Mouse (Mus musculus) forebrain, embryonic 10.5 days (tissue): ENCODE data around the gene Slc7a1. TPM values are rescaled to one million over a fixed set of nuclear protein-coding genes. Genes with fewer than 3 reads are reported as not detected.

Experiments used
- DNase-seq: peaks from one replicate; pipeline ENCODE4 v3.0.0-alpha.2; 2017; ENCODE audit warnings: low spot score; ENCODE audit errors: extremely low spot score
- H3K27ac ChIP-seq: fragments of 300-500 bp; sonication (generic); 2 replicates; pipeline ENCODE4 v1.5.1; 2016; ENCODE audit warnings: mild to moderate bottlenecking
- H3K27me3 ChIP-seq: fragments of 300-500 bp; sonication (generic); 2 replicates; pipeline ENCODE4 v1.6.1; 2016; ENCODE audit warnings: mild to moderate bottlenecking; ENCODE audit not compliant: poor library complexity, severe bottlenecking
- H3K36me3 ChIP-seq: fragments of 300-500 bp; sonication (generic); replicated peaks from 2 replicates; pipeline ENCODE4 v1.6.1; 2016; ENCODE audit warnings: mild to moderate bottlenecking, moderate library complexity
- H3K4me1 ChIP-seq: fragments of 300-500 bp; sonication (generic); 2 replicates; pipeline ENCODE4 v1.6.1; 2016
- H3K4me3 ChIP-seq: fragments of 300-500 bp; sonication (generic); 2 replicates; pipeline ENCODE4 v1.5.1; 2016; ENCODE audit warnings: mild to moderate bottlenecking, moderate library complexity
- H3K9me3 ChIP-seq: fragments of 300-500 bp; sonication (generic); 2 replicates; pipeline ENCODE4 v1.6.1; 2016; ENCODE audit warnings: mild to moderate bottlenecking, moderate library complexity
- WGBS: fragments of 180-500 bp; shearing (Covaris S2); methylation state at CpG from one replicate; pipeline ENCODE4 v1.1.7; 2016; 5-methylcytosine and 5-hydroxymethylcytosine counted together
- polyA plus RNA-seq: library from polyadenylated mRNA; unstranded; fragments of >200 nt; fragmentation: Nextera tagmentation; extraction: Ambion mirVana; gene quantifications from 2 replicates; pipeline ENCODE4 v1.2.1, GENCODE M21; 2016

Slc7a1 gene
- polyA plus RNA-seq, 1 experiment from 2014 or later: 17.6 TPM

GRCm38 (mm10) chr5:148359131-148359530, 40.6 kb downstream of the Slc7a1 start:
- H3K27me3 ChIP-seq: no peaks in the 10 kb centered on the region
- H3K27ac ChIP-seq: no peak overlapping the region
- peaks cover 33% of the 10 kb centered on the region for H3K36me3 ChIP-seq
- no peak overlapping the region for H3K4me3 ChIP-seq
- no peaks in the 10 kb centered on the region for H3K9me3 ChIP-seq
- peaks cover 22% of the 10 kb centered on the region for H3K4me1 ChIP-seq
- DNase-seq: no peak
- 94% methylated on average over 11 of the region's 11 CpGs for WGBS

- DNase-seq: no peak
- no peaks in the 10 kb centered on the region for H3K9me3 ChIP-seq
- H3K4me1 ChIP-seq: peaks cover 14% of the 10 kb centered on the region
- H3K36me3 ChIP-seq: peaks cover 23% of the 10 kb centered on the region
- 94% methylated on average over 6 of the region's 6 CpGs for WGBS
- no peaks in the 10 kb centered on the region for H3K27me3 ChIP-seq
- no peak overlapping the region for H3K4me3 ChIP-seq
- H3K27ac ChIP-seq: no peak overlapping the region
Observed at GRCm38 (mm10) chr5:148357168-148357567, 42.5 kb downstream of the Slc7a1 start.

GRCm38 (mm10) chr5:148355822-148356221, 43.9 kb downstream of the Slc7a1 start:
- Histone ChIP-seq H3K4me3 (no peak overlapping the region), H3K4me1 (peaks cover under 1% of the 10 kb centered on the region; the same call in 1 of the 2 replicates), H3K9me3 (no peaks in the 10 kb centered on the region), H3K27me3 (no peaks in the 10 kb centered on the region), H3K27ac (no peak overlapping the region), H3K36me3 (peaks cover 36% of the 10 kb centered on the region)
- no peak for DNase-seq
- 85% methylated on average over 3 of the region's 3 CpGs for WGBS

GRCm38 (mm10) chr5:148354536-148354935, 45.2 kb downstream of the Slc7a1 start:
- Histone ChIP-seq H3K27ac (no peak overlapping the region), H3K36me3 (peaks cover 36% of the 10 kb centered on the region), H3K27me3 (no peaks in the 10 kb centered on the region), H3K4me3 (no peak overlapping the region), H3K9me3 (no peaks in the 10 kb centered on the region), H3K4me1 (no peaks in the 10 kb centered on the region)
- 76% methylated on average over 8 of the region's 8 CpGs for WGBS
- DNase-seq: no peak

GRCm38 (mm10) chr5:148353429-148353828, 46.3 kb downstream of the Slc7a1 start:
- Histone ChIP-seq H3K27me3 (no peaks in the 10 kb centered on the region), H3K27ac (no peak overlapping the region), H3K9me3 (no peaks in the 10 kb centered on the region), H3K36me3 (peaks cover 29% of the 10 kb centered on the region), H3K4me3 (no peak overlapping the region), H3K4me1 (no peaks in the 10 kb centered on the region)
- 90% methylated on average over 16 of the region's 16 CpGs for WGBS
- no peak for DNase-seq

DNA sequence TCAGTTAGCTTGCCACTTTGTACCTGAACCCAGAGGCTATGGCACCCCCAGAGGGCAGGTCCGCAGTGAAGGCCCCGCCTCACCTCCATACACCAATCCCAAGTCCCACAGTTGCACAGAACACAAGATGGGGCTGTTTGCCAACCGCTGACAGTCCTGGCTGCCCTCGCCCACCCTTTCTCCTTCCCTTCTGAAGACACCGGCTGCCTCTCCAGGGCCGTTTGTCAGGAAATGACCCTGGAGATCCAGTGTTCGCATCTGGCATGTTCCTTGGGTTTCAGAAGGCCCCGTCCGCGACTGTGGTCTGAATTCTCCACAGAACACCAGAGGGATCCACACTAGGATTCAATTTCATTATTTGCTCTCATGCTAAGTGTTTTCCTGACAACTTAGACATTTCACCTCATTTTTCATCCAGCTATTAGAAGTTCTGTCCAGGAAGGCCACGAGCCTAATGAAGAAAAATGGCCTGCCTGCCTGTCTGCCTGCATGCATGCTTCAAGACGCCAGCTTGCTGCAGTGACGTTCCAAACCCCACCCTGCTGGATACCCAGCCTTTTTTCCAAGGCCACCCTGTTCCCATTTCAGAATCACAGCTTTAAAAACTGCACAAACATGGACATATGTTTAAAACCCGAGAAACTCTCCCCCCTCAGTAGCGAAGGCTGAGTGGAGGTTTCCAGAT, 50.2 kb downstream of the Slc7a1 start:
- H3K27ac ChIP-seq: no peak overlapping the region
- H3K4me1 ChIP-seq: no peaks in the 10 kb centered on the region
- H3K9me3 ChIP-seq: no peaks in the 10 kb centered on the region
- WGBS: 86% methylated on average over 15 of the region's 15 CpGs
- DNase-seq: no peak
- no peak overlapping the region for H3K4me3 ChIP-seq
- peaks cover 52% of the 10 kb centered on the region for H3K36me3 ChIP-seq
- H3K27me3 ChIP-seq: no peaks in the 10 kb centered on the region

- DNase-seq: no peak
- Histone ChIP-seq H3K36me3 (peaks cover 57% of the 10 kb centered on the region), H3K9me3 (no peaks in the 10 kb centered on the region), H3K27ac (no peak overlapping the region), H3K27me3 (no peaks in the 10 kb centered on the region), H3K4me3 (no peak overlapping the region), H3K4me1 (no peaks in the 10 kb centered on the region)
- WGBS: 80% methylated on average over 8 of the region's 8 CpGs
Observed at GRCm38 (mm10) chr5:148348153-148348552, 51.6 kb downstream of the Slc7a1 start.

- Histone ChIP-seq H3K4me3 (no peak overlapping the region), H3K27ac (no peak overlapping the region), H3K27me3 (no peaks in the 10 kb centered on the region), H3K4me1 (peaks cover 13% of the 10 kb centered on the region), H3K36me3 (peaks cover 61% of the 10 kb centered on the region), H3K9me3 (no peaks in the 10 kb centered on the region)
- DNase-seq: no peak
- WGBS: 79% methylated on average over 8 of the region's 8 CpGs
Observed at GRCm38 (mm10) chr5:148346543-148346942, 53.2 kb downstream of the Slc7a1 start.

DNA sequence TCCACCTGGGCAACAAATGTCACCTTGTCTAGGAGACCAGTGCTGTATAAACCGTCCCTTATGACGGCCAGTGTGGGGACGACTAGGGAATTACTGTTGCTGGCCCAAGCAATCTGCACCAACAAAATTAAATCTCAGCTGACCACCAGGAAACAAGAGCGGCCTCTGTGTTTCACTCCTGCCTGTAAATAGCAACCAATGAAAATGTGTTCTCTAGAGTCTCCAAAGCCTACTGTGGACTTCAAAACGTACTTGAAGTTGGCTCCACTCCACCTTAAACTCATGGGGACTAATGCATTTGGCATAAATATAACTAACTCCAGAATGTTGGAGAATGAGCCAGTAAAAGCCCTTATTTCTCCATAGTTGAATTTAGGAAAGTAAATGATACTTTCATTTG, 55.3 kb downstream of the Slc7a1 start:
- Histone ChIP-seq H3K27me3 (no peaks in the 10 kb centered on the region), H3K27ac (no peak overlapping the region), H3K4me1 (peaks cover 13% of the 10 kb centered on the region), H3K4me3 (no peak overlapping the region), H3K9me3 (no peaks in the 10 kb centered on the region), H3K36me3 (peaks cover 65% of the 10 kb centered on the region)
- DNase-seq: no peak
- WGBS: 92% methylated on average over 5 of the region's 5 CpGs

- Histone ChIP-seq H3K27ac (peak overlapping the region; percentile 60), H3K4me3 (peak overlapping the region; percentile 29), H3K36me3 (peaks cover 61% of the 10 kb centered on the region), H3K4me1 (peaks cover 13% of the 10 kb centered on the region), H3K9me3 (no peaks in the 10 kb centered on the region), H3K27me3 (no peaks in the 10 kb centered on the region)
- no peak for DNase-seq
- WGBS: 46% methylated on average over 26 of the region's 26 CpGs
Observed at GRCm38 (mm10) chr5:148342061-148342741, 57.5 kb downstream of the Slc7a1 start.

- WGBS: 91% methylated on average over 5 of the region's 5 CpGs
Observed at GRCm38 (mm10) chr5:148339126-148339525, 60.6 kb downstream of the Slc7a1 start.

GRCm38 (mm10) chr5:148332622-148332974, 67.1 kb downstream of the Slc7a1 start:
- peak; percentile 63 for DNase-seq
- no peak overlapping the region for H3K27ac ChIP-seq
- H3K36me3 ChIP-seq: peaks cover 57% of the 10 kb centered on the region
- WGBS: 31% methylated on average over 8 of the region's 8 CpGs
- no peaks in the 10 kb centered on the region for H3K27me3 ChIP-seq
- no peaks in the 10 kb centered on the region for H3K9me3 ChIP-seq
- no peak overlapping the region for H3K4me3 ChIP-seq
- H3K4me1 ChIP-seq: no peaks in the 10 kb centered on the region

More at GRCm38 (mm10) chr5:148339126-148339525, 60.6 kb downstream of the Slc7a1 start:
- Histone ChIP-seq H3K27ac (no peak overlapping the region), H3K4me1 (peaks cover 13% of the 10 kb centered on the region), H3K9me3 (no peaks in the 10 kb centered on the region), H3K27me3 (no peaks in the 10 kb centered on the region), H3K4me3 (no peak overlapping the region), H3K36me3 (peaks cover 59% of the 10 kb centered on the region)
- no peak for DNase-seq

- no peaks in the 10 kb centered on the region for H3K4me1 ChIP-seq
- WGBS: 87% methylated on average over 18 of the region's 18 CpGs
- no peak overlapping the region for H3K4me3 ChIP-seq
- peaks cover 55% of the 10 kb centered on the region for H3K36me3 ChIP-seq
- no peak overlapping the region for H3K27ac ChIP-seq
- no peaks in the 10 kb centered on the region for H3K27me3 ChIP-seq
- DNase-seq: no peak
- H3K9me3 ChIP-seq: no peaks in the 10 kb centered on the region
Observed at GRCm38 (mm10) chr5:148331926-148332621, 67.6 kb downstream of the Slc7a1 start.
